Mouse (Mus musculus) MEL (cell line): ENCODE measurements around the gene Gsto2.

Experiments used
- CTCF ChIP-seq, 3 experiments: IDR thresholded peaks in 2 of 3; conservative IDR thresholded peaks in 1 of 3; 2 replicates each; pipeline ENCODE4 v1.5.1; 2011 to 2012; ENCODE audit warnings: low read length in 3 of 3, low read depth in 2 of 3, mild to moderate bottlenecking in 2 of 3, improper control_type of control experiment in 1 of 3, inconsistent platforms in 1 of 3, mixed read lengths in 1 of 3, moderate library complexity in 1 of 3; ENCODE audit not compliant: control insufficient read depth in 1 of 3, insufficient read depth in 1 of 3, poor library complexity in 1 of 3, severe bottlenecking in 1 of 3
- GATA1 ChIP-seq: IDR thresholded peaks from 2 replicates; pipeline ENCODE4 v1.6.1; 2011; ENCODE audit warnings: low read depth, low read length, improper control_type of control experiment

- TF ChIP-seq CTCF (IDR thresholded peaks at IDR 0.05 in 2 of 3, conservative IDR thresholded peaks at IDR 0.05 in 1 of 3; ENCODE audit: control insufficient read depth in 1 of 3, insufficient read depth in 1 of 3, low read depth in 2 of 3, low read length in 3 of 3, poor library complexity in 1 of 3, severe bottlenecking in 1 of 3) (no peak), GATA1 (no peak)
Observed at GRCm38 (mm10) chr19:47905081-47905480, 39.7 kb downstream of the Gsto2 start.
